Mouse (Mus musculus) hindbrain, embryonic 16.5 days (tissue): ENCODE measurements around the gene Rpp30. TPM values are rescaled to one million over a fixed set of nuclear protein-coding genes. Genes with fewer than 3 reads are reported as not detected.
A peak's percentile ranks its signal among the peaks of the same experiment; 100 is the strongest.

Source experiments
- ATAC-seq: fragments of 200-750 bp; cut with Nextera tagmentation; 2 replicates; pipeline ENCODE4 v1.8.0; 2017; ENCODE audit warnings: moderate TSS enrichment, moderate library complexity
- H3K27ac ChIP-seq: fragments of 300-500 bp; sonication (generic); 2 replicates; pipeline ENCODE4 v1.5.1; 2014; ENCODE audit warnings: low read depth, mild to moderate bottlenecking, control low read depth, low read length, moderate library complexity
- H3K27me3 ChIP-seq: fragments of 300-500 bp; sonication (generic); replicated peaks from 2 replicates; pipeline ENCODE4 v1.6.1; 2014; ENCODE audit warnings: low read length; ENCODE audit not compliant: control insufficient read depth, insufficient read depth
- H3K36me3 ChIP-seq: fragments of 300-500 bp; sonication (generic); 2 replicates; pipeline ENCODE4 v1.6.1; 2014; ENCODE audit warnings: mild to moderate bottlenecking, low read length, moderate library complexity, mixed read lengths; ENCODE audit not compliant: control insufficient read depth, insufficient read depth
- H3K4me1 ChIP-seq: fragments of 300-500 bp; sonication (generic); 2 replicates; pipeline ENCODE4 v1.6.1; 2014; ENCODE audit warnings: low read depth, low read length; ENCODE audit not compliant: control insufficient read depth, insufficient read depth
- H3K4me2 ChIP-seq: fragments of 300-500 bp; sonication (generic); 2 replicates; pipeline ENCODE4 v1.6.1; 2014; ENCODE audit warnings: mild to moderate bottlenecking, low read length, control low read depth, moderate library complexity
- H3K4me3 ChIP-seq: fragments of 300-500 bp; sonication (generic); 2 replicates; pipeline ENCODE4 v1.5.1; 2014; ENCODE audit warnings: mild to moderate bottlenecking, low read length, control low read depth, moderate library complexity
- H3K9ac ChIP-seq: fragments of 300-500 bp; sonication (generic); 2 replicates; pipeline ENCODE4 v1.6.1; 2014; ENCODE audit warnings: low read depth, mild to moderate bottlenecking, control low read depth, low read length, moderate library complexity
- H3K9me3 ChIP-seq: fragments of 300-500 bp; sonication (generic); 2 replicates; pipeline ENCODE4 v1.6.1; 2014; ENCODE audit warnings: mild to moderate bottlenecking, low read length, moderate library complexity; ENCODE audit not compliant: control insufficient read depth
- WGBS: fragments of 180-500 bp; shearing (Covaris S2); extraction: QIAGEN DNeasy Blood & Tissue Kit; methylation state at CpG from one replicate; pipeline ENCODE4 v1.1.7; 2014; 5-methylcytosine and 5-hydroxymethylcytosine counted together
- polyA plus RNA-seq: library from polyadenylated mRNA; unstranded; fragments of >200 nt; fragmentation: Nextera tagmentation; extraction: Ambion mirVana; gene quantifications from 2 replicates; pipeline ENCODE4 v1.2.1, GENCODE M21; 2015

Rpp30 gene
- polyA plus RNA-seq, 1 experiment from 2014 or later = 63.7 TPM

DNA sequence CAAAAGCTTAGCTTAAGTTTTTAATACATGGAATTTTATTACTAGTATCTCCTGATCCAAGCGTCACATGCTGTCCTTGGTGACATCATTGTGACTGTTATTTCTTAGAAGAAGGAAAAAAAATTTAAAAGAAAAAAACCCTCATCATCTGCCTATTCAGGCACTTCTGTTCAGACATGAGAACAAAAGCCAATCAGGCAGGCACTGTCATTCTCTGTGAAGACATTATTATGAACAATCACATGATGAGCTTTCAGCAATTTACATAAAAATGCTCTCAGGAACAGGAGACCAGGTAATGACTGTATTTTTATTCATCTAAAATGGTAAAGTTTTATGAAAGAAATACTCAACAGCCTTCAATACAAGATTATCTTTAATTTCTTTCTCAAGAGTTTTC, 14.7 kb downstream of the Rpp30 start:
- no peak for ATAC-seq
- WGBS = 89% methylated on average over 1 of the region's 1 CpGs

GRCm38 (mm10) chr19:36098916-36099315, 15.4 kb downstream of the Rpp30 start:
- H3K36me3 ChIP-seq = peaks cover 18% of the 10 kb centered on the region
- no peak for ATAC-seq
- 89% methylated on average over 7 of the region's 7 CpGs for WGBS

More for the DNA sequence above, 14.7 kb downstream of the Rpp30 start:
- H3K36me3 ChIP-seq = peaks cover 16% of the 10 kb centered on the region
- no peaks in the 10 kb centered on the region for H3K4me1 ChIP-seq
- no peaks in the 10 kb centered on the region for H3K27me3 ChIP-seq
- H3K27ac ChIP-seq = no peak overlapping the region
- no peak overlapping the region for H3K4me3 ChIP-seq
- H3K9me3 ChIP-seq = no peaks in the 10 kb centered on the region
- no peak overlapping the region for H3K9ac ChIP-seq
- H3K4me2 ChIP-seq = no peak overlapping the region

GRCm38 (mm10) chr19:36103909-36104308, 20.4 kb downstream of the Rpp30 start:
- no peaks in the 10 kb centered on the region for H3K27me3 ChIP-seq
- ATAC-seq = no peak
- no peak overlapping the region for H3K9ac ChIP-seq
- 90% methylated on average over 5 of the region's 5 CpGs for WGBS
- no peak overlapping the region for H3K4me3 ChIP-seq
- no peaks in the 10 kb centered on the region for H3K4me1 ChIP-seq
- peaks cover 9% of the 10 kb centered on the region for H3K36me3 ChIP-seq
- no peaks in the 10 kb centered on the region for H3K9me3 ChIP-seq
- H3K4me2 ChIP-seq = no peak overlapping the region
- H3K27ac ChIP-seq = no peak overlapping the region

More at GRCm38 (mm10) chr19:36098916-36099315, 15.4 kb downstream of the Rpp30 start:
- Histone ChIP-seq H3K4me3 (no peak overlapping the region), H3K4me1 (no peaks in the 10 kb centered on the region), H3K4me2 (no peak overlapping the region), H3K27me3 (no peaks in the 10 kb centered on the region), H3K27ac (no peak overlapping the region), H3K9me3 (no peaks in the 10 kb centered on the region), H3K9ac (no peak overlapping the region)

DNA sequence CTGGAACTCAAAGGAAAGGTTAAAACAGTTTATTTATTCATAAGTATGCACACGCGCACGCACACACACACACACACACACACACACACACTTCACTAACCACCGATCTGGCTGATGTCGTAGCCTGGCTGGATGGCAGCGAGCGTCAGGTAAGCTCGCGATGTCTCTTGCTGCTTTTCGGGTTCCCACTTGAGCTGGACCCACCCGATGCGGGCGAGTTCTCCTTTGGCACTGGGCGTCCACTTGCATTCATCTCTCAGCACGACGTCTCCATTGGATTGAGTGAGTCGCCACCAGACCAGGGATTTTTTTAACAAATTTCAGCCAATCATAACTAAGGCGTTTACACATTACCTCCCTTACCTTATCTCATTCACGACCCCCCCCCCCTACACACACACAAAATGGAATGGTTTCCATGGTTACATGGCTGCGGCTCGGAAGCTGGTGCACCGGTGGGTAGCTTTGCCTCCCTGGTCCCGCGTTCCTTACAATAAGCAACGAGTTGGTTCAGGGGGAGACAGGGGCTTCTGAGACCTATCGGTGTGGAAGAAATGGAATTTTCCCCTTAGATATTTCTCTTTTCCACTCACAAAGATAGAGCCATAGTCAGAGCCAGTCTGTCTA, 25.9 kb downstream of the Rpp30 start:
- 51% methylated on average over 26 of the region's 26 CpGs for whole genome bisulfite sequencing
- Histone ChIP-seq H3K27ac (no peak overlapping the region), H3K4me1 (no peaks in the 10 kb centered on the region; the same call in none of the 2 replicates), H3K9ac (no peak overlapping the region; the same call in none of the 2 replicates), H3K4me2 (peak overlapping the region; percentile 48), H3K9me3 (no peaks in the 10 kb centered on the region), H3K27me3 (no peaks in the 10 kb centered on the region), H3K36me3 (peaks cover 2% of the 10 kb centered on the region; the same call in 1 of the 2 replicates), H3K4me3 (peak overlapping the region; percentile 26)
- ATAC-seq = peak; percentile 75; the same call in 1 of the 2 replicates

DNA sequence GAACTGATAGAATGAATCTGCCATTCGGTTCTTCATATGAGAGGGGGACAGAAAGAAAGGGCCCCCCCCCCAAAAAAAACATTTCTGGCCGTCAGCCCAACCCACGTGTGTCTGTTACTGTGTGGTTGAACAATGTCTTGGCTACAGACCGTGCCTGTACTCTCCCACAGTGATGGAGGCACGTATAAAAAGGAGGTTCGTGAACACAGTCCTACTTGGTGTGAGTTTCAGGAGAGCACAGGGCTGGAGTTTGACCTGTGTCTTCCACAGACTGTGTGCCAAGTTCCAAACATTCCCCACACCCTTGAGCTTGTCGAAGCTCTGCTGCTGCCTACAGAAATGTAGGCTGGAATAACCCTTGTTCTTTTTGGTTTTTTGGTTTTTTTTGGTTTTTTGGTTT, 26.9 kb downstream of the Rpp30 start:
- Histone ChIP-seq H3K9ac (no peak overlapping the region), H3K4me3 (no peak overlapping the region), H3K4me2 (no peak overlapping the region), H3K27ac (no peak overlapping the region), H3K27me3 (no peaks in the 10 kb centered on the region), H3K4me1 (no peaks in the 10 kb centered on the region; the same call in none of the 2 replicates), H3K9me3 (no peaks in the 10 kb centered on the region), H3K36me3 (peaks cover 2% of the 10 kb centered on the region; the same call in 1 of the 2 replicates)
- no peak for ATAC-seq
- WGBS = 27% methylated on average over 7 of the region's 7 CpGs

DNA sequence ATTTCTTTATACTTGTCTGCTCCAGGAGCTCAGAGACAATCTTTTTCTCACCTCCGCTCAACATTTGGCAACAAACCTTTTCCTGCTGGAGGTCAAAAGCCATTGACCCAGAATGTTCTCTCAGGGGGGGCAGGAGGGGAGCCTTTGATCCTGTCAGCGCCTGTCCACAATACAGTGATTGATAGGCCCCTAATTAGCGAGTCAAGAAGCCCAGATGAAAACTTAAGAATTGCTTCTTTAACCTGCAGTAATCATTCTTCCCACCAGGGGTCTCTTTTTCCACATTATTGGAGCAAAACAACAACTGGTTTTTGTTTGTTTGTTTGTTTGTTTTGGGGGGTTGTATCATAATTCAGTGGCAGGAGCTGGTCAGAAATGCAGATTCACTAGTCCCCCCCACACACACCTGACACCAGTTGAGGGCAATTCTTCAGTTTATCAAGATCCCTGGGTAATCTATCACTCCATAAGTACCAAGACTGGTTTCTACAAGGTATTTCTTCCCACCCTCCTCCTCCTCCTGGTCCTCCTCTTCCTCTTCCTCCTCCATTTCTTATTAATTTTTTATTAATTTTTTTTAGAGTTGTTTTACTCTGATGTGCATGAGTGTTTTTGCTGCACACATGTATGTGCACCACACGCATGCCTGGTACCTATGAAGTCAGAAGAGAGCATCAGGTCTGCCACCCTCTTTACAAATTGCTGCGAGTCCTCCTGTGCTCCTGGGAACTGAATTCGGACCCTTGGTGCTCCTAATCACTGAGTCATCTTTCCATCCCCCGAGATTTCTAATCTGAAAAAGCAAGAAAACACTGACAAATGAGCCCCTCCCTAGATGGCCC, 27.8 kb downstream of the Rpp30 start:
- Histone ChIP-seq H3K4me2 (peak overlapping the region; percentile 57), H3K4me3 (no peak overlapping the region), H3K9me3 (no peaks in the 10 kb centered on the region), H3K4me1 (no peaks in the 10 kb centered on the region; the same call in none of the 2 replicates), H3K36me3 (peaks cover 2% of the 10 kb centered on the region; the same call in 1 of the 2 replicates), H3K9ac (no peak overlapping the region), H3K27ac (no peak overlapping the region), H3K27me3 (no peaks in the 10 kb centered on the region)
- WGBS = 28% methylated on average over 7 of the region's 7 CpGs
- no peak for ATAC-seq

- no peaks in the 10 kb centered on the region; the same call in 1 of the 2 replicates for H3K36me3 ChIP-seq
- no peaks in the 10 kb centered on the region; the same call in none of the 2 replicates for H3K4me1 ChIP-seq
- no peaks in the 10 kb centered on the region for H3K27me3 ChIP-seq
- H3K9ac ChIP-seq = peak overlapping the region; percentile 48; the same call in 1 of the 2 replicates
- no peak overlapping the region for H3K27ac ChIP-seq
- peak overlapping the region; percentile 28 for H3K4me3 ChIP-seq
- 44% methylated on average over 17 of the region's 17 CpGs for WGBS
- no peaks in the 10 kb centered on the region for H3K9me3 ChIP-seq
- peak; percentile 43; the same call in 1 of the 2 replicates for ATAC-seq
- peak overlapping the region; percentile 57 for H3K4me2 ChIP-seq
Observed at GRCm38 (mm10) chr19:36112007-36112406, 28.5 kb downstream of the Rpp30 start.

DNA sequence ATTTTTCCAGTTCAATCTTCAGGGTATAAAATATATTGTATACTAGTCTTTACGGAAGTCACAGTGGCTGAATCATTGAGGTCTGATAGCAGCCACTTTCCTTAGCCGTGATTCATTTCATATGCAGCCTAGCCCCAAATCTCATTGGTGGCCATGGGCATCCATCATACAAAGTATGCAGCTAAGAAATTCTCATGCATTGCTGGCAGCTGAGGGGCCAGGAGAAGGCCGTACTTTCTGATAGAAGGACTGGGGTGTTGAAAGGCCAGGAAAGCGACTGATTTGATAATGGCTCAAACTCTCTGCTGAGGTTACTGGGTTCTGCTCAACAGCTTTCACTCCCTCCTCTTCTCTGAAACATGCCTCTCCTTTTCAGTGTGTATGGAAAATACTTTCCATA, 32.7 kb downstream of the Rpp30 start:
- no peak overlapping the region for H3K9ac ChIP-seq
- no peak overlapping the region for H3K4me3 ChIP-seq
- ATAC-seq = no peak
- WGBS = 92% methylated on average over 4 of the region's 4 CpGs
- H3K36me3 ChIP-seq = no peaks in the 10 kb centered on the region
- no peaks in the 10 kb centered on the region for H3K9me3 ChIP-seq
- H3K4me1 ChIP-seq = no peaks in the 10 kb centered on the region
- H3K27me3 ChIP-seq = no peaks in the 10 kb centered on the region
- no peak overlapping the region for H3K27ac ChIP-seq
- no peak overlapping the region for H3K4me2 ChIP-seq

GRCm38 (mm10) chr19:36119219-36119618, 35.7 kb downstream of the Rpp30 start:
- H3K4me2 ChIP-seq = no peak overlapping the region
- H3K4me3 ChIP-seq = no peak overlapping the region
- no peak overlapping the region for H3K9ac ChIP-seq
- no peaks in the 10 kb centered on the region for H3K4me1 ChIP-seq
- no peak overlapping the region for H3K27ac ChIP-seq
- no peaks in the 10 kb centered on the region for H3K36me3 ChIP-seq
- peaks cover 3% of the 10 kb centered on the region; the same call in 1 of the 2 replicates for H3K9me3 ChIP-seq
- ATAC-seq = no peak
- H3K27me3 ChIP-seq = no peaks in the 10 kb centered on the region
- 95% methylated on average over 8 of the region's 8 CpGs for WGBS
